ENCODE assay signal across 11 mouse cellular contexts in genomic region chr14:19825481-19825880, GRCm38 (mm10). TPM values are rescaled to one million over a fixed set of nuclear protein-coding genes. Genes with fewer than 3 reads are reported as not detected.
A peak's percentile ranks its signal among the peaks of the same experiment; 100 is the strongest.
DNase-seq lines count a peak whose midpoint lies in the region; ATAC-seq and TF ChIP-seq lines count a peak whose summit lies in the region.
"Had no signal": no experiment of that assay in that cellular context is flagged by ENCODE, and none has a peak within 500 bp of the region (broad histone marks: within the 10 kb centered on the region; RNA-seq: fewer than 3 reads in every experiment).

No protein-coding gene starts in this region.

- 6% methylated on average over 11 of the region's 11 CpGs for WGBS in forebrain, embryonic 16.5 days
- 17% methylated on average over 11 of the region's 11 CpGs for WGBS in midbrain, embryonic 13.5 days

- peak overlapping the region; percentile 31 for H3K4me2 ChIP-seq in forebrain, embryonic 16.5 days (ENCODE audit: low read length)
- peak overlapping the region; percentile 63 for H3K4me2 ChIP-seq in midbrain, embryonic 13.5 days (replicated peaks)
- H3K4me2 ChIP-seq: limb, embryonic 13.5 days had no signal

- H3K27me3 ChIP-seq in forebrain, embryonic 16.5 days (replicated peaks; ENCODE audit: control insufficient read depth, insufficient read depth, low read length): no peaks in the 10 kb centered on the region
- peaks cover 4% of the 10 kb centered on the region; the same call in 1 of the 2 replicates for H3K27me3 ChIP-seq in midbrain, embryonic 13.5 days
- H3K27me3 ChIP-seq: limb, embryonic 13.5 days had no signal

- peaks cover 31% of the 10 kb centered on the region for H3K4me1 ChIP-seq in forebrain, embryonic 16.5 days (replicated peaks; ENCODE audit: control insufficient read depth, insufficient read depth, low read length)
- peaks cover 35% of the 10 kb centered on the region for H3K4me1 ChIP-seq in midbrain, embryonic 13.5 days (replicated peaks)

- peak overlapping the region; percentile 45 for H3K9ac ChIP-seq in forebrain, embryonic 16.5 days (replicated peaks; ENCODE audit: low read depth, low read length)
- H3K9ac ChIP-seq in midbrain, embryonic 13.5 days (replicated peaks): 0 out of 2 replicates have a peak overlapping the region, but pooled peaks have one; percentile 1
- H3K9ac ChIP-seq: limb, embryonic 13.5 days had no signal

- peak overlapping the region; percentile 90 for H3K27ac ChIP-seq in forebrain, embryonic 16.5 days (ENCODE audit: low read length)
- H3K27ac ChIP-seq in midbrain, embryonic 13.5 days: peak overlapping the region; percentile 88
- H3K27ac ChIP-seq in gastrocnemius, adult 2 months: no peak overlapping the region
- H3K27ac ChIP-seq: limb, embryonic 13.5 days had no signal

- 0 out of 2 replicates have a peak overlapping the region, but pooled peaks have one; percentile 11 for H3K4me3 ChIP-seq in forebrain, embryonic 16.5 days (replicated peaks; ENCODE audit: low read length)
- H3K4me3 ChIP-seq in midbrain, embryonic 13.5 days (replicated peaks): no peak overlapping the region
- H3K4me3 ChIP-seq in gastrocnemius, adult 2 months: no peak overlapping the region
- H3K4me3 ChIP-seq: limb, embryonic 13.5 days had no signal

- no peaks in the 10 kb centered on the region for H3K9me3 ChIP-seq in forebrain, embryonic 16.5 days (ENCODE audit: control insufficient read depth, low read length)
- no peaks in the 10 kb centered on the region for H3K9me3 ChIP-seq in midbrain, embryonic 13.5 days
- H3K9me3 ChIP-seq: limb, embryonic 13.5 days had no signal

- DNase-seq in Muller cell, postnatal 12 days (ENCODE audit: inconsistent ontology term): peak; percentile 19
- DNase-seq in brain, embryonic 14.5 days (ENCODE audit: low read depth): peak; percentile 98
- DNase-seq in gastrocnemius, adult 2 months: no peak
- DNase-seq in thymus, postnatal 0 days (ENCODE audit: low spot score): no peak
- DNase-seq in cerebellum, postnatal 36 days: no peak
- DNase-seq: cerebellum, adult 11 months; heart, adult 11 months had no signal

- H3K36me3 ChIP-seq in forebrain, embryonic 16.5 days (ENCODE audit: control insufficient read depth, insufficient read depth): peaks cover 10% of the 10 kb centered on the region
- peaks cover 12% of the 10 kb centered on the region for H3K36me3 ChIP-seq in midbrain, embryonic 13.5 days

- intact Hi-C loops in gastrocnemius, adult 2 months (cut with DNase I): no loop called here

- no peak for TF ChIP-seq POLR2A in brain, embryonic 14.5 days (IDR thresholded peaks at IDR 0.05; ENCODE audit: borderline replicate concordance, extremely low read depth, insufficient read depth, insufficient read length, poor library complexity, severe bottlenecking)

- TF ChIP-seq CTCF in brain, embryonic 14.5 days (IDR thresholded peaks at IDR 0.05; ENCODE audit: borderline replicate concordance, extremely low read depth, insufficient read depth, insufficient read length): no peak
- TF ChIP-seq CTCF in gastrocnemius, adult 2 months (IDR thresholded peaks at IDR 0.05): no peak

- ATAC-seq in forebrain, embryonic 16.5 days: peak; percentile 55
- ATAC-seq in midbrain, embryonic 13.5 days: peak; percentile 59
- ATAC-seq: intestine, embryonic 16.5 days had no signal

RNA-seq across cellular contexts. Expression of gene Rtraf, which starts 1.9 kb away (rescaled TPM):
- 98.2 and 107 TPM in 2 replicates for polyA plus RNA-seq in brain, embryonic 14.5 days (2012; rRNA removed)
- polyA plus RNA-seq in forebrain, embryonic 16.5 days (2015; fragmentation: Nextera tagmentation; extraction: Ambion mirVana): 163 and 184 TPM in 2 replicates
- polyA plus RNA-seq in midbrain, embryonic 13.5 days (2015; fragmentation: Nextera tagmentation; extraction: Ambion mirVana): 210 and 215 TPM in 2 replicates
- total RNA-seq in gastrocnemius, adult 2 months (2021): 10 to 100 TPM; 84.9 to 85.6 TPM
- polyA plus RNA-seq in thymus, postnatal 0 days (2015; fragmentation: Nextera tagmentation; extraction: Ambion mirVana): 206 and 214 TPM in 2 replicates

Comparison
In these comparisons a context has a peak if more than half of its experiments do, and no peak if none do; other contexts are left out.
1. DNase-seq: peak in Muller cell, postnatal 12 days (single experiment) and brain, embryonic 14.5 days (single experiment); none in gastrocnemius, adult 2 months (single experiment), thymus, postnatal 0 days (single experiment) and cerebellum, postnatal 36 days (0 of 2).